Mouse (Mus musculus) G1E-ER4 (cell line): Measurements from ENCODE around the gene Mindy2. TPM values are rescaled to one million over a fixed set of nuclear protein-coding genes. Genes with fewer than 3 reads are reported as not detected.

Source experiments
- GATA1 ChIP-seq: IDR thresholded peaks from one replicate; pipeline ENCODE4 v1.8.0; 2012; ENCODE audit warnings: low read length, inconsistent platforms
- polyA plus RNA-seq: library from polyadenylated mRNA; stranded (reverse); fragments of >175 nt; gene quantifications from 2 replicates; pipeline ENCODE4 v1.2.3, GENCODE M21; 2012

The Mindy2 gene
- polyA plus RNA-seq, 1 experiment = 21.2 TPM

GRCm38 (mm10) chr9:70555431-70555830, 101.5 kb downstream of the Mindy2 start:
- no peak for TF ChIP-seq GATA1

- TF ChIP-seq GATA1 = no peak
Observed at GRCm38 (mm10) chr9:70551524-70551923, 105.5 kb downstream of the Mindy2 start.

Other genes with a start within 250 kb of the Mindy2 start
- 38.6 and 71.2 TPM in 2 replicates for gene Ccnb2, start 235.6 kb downstream of the Mindy2 start, polyA plus RNA-seq
- 4.1 and 4.4 TPM in 2 replicates for gene Rnf111, start 153.4 kb downstream of the Mindy2 start, polyA plus RNA-seq
- gene Sltm, start 114.4 kb downstream of the Mindy2 start, polyA plus RNA-seq = 8.9 and 11.3 TPM in 2 replicates
- 1.4 and 1.5 TPM in 2 replicates for gene Gm10642, start 923 bp downstream of the Mindy2 start, polyA plus RNA-seq
- 43.9 and 55.3 TPM in 2 replicates for gene Adam10, start 21.8 kb upstream of the Mindy2 start, polyA plus RNA-seq